ENCODE assay signal across 8 mouse cellular contexts in the genomic region with DNA sequence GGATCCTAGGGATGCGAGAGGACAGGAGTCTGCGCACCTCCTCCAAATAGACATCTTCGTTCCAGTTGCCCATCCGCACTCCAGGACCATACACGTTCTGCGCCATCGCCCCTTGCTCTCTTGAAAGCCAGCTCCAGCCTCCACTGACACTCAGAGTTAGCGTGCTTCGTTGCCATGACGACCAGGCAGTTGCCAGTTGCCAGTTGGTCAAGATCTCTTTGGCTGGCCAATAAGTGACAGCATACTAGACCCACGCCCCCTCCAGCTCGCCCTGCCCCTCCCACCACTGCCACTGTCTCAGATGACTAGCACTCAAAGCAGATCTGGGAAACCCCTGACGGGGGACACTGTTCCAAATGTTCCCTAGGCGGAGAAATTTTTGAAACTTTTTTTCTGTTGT. TPM values are rescaled to one million over a fixed set of nuclear protein-coding genes. Genes with fewer than 3 reads are reported as not detected.
DNase-seq lines count a peak whose midpoint lies in the region; ATAC-seq and TF ChIP-seq lines count a peak whose summit lies in the region.

TSS of gene Cfap161 (minus strand) at position 176 of the 400 bp plus-strand sequence.

- DNase-seq in ovary, postnatal 36 days (ENCODE audit: low spot score), result peak; percentile 53
- no peak for DNase-seq in ovary, postnatal 10 days (ENCODE audit: low spot score)
- peak; percentile 96 for DNase-seq in embryo, embryonic 11 days
- DNase-seq in lung, embryonic 14.5 days, result peak; percentile 97
- DNase-seq in retina, postnatal 7 days (ENCODE audit: low read depth, low spot score), result peak; percentile 57
- no peak for DNase-seq in spleen, adult 18-20 months
- no peak for DNase-seq in c-Kit-positive CD71-positive TER-119-positive erythroid progenitor cells, embryonic 14.5 days (ENCODE audit: low spot score)

- no peak for TF ChIP-seq CTCF in lung, embryonic 14.5 days (IDR thresholded peaks at IDR 0.05; ENCODE audit: low read depth)

- peak; percentile 98 for ATAC-seq in hindbrain, embryonic 16.5 days
- ATAC-seq in lung, embryonic 14.5 days (ENCODE audit: insufficient read depth), result peak; percentile 97

- H3K9me3 ChIP-seq in hindbrain, embryonic 16.5 days (ENCODE audit: control insufficient read depth, low read length), result no peaks in the 10 kb centered on the region
- H3K9me3 ChIP-seq in lung, embryonic 14.5 days (ENCODE audit: low read depth, low read length), result no peaks in the 10 kb centered on the region

- peak within 1 kb of the TSS; percentile 52 for H3K4me2 ChIP-seq in hindbrain, embryonic 16.5 days (ENCODE audit: low read length)
- H3K4me2 ChIP-seq in lung, embryonic 14.5 days, result peak within 1 kb of the TSS; percentile 24

- peaks cover 4% of the 10 kb centered on the region; the same call in 1 of the 2 replicates for H3K4me1 ChIP-seq in hindbrain, embryonic 16.5 days (ENCODE audit: control insufficient read depth, insufficient read depth, low read depth, low read length)
- H3K4me1 ChIP-seq in lung, embryonic 14.5 days (ENCODE audit: insufficient read depth), result peaks cover 2% of the 10 kb centered on the region; the same call in 1 of the 2 replicates

- H3K4me3 ChIP-seq in hindbrain, embryonic 16.5 days (ENCODE audit: low read length), result peak within 1 kb of the TSS; percentile 18
- no peak within 1 kb of the TSS for H3K4me3 ChIP-seq in lung, embryonic 14.5 days (ENCODE audit: low read depth, low read length)

- no peak within 1 kb of the TSS for H3K27ac ChIP-seq in hindbrain, embryonic 16.5 days (ENCODE audit: low read depth, low read length)
- no peak within 1 kb of the TSS for H3K27ac ChIP-seq in lung, embryonic 14.5 days (ENCODE audit: low read depth)

- no peaks in the 10 kb centered on the region for H3K27me3 ChIP-seq in hindbrain, embryonic 16.5 days (replicated peaks; ENCODE audit: control insufficient read depth, insufficient read depth, low read length)
- H3K27me3 ChIP-seq in lung, embryonic 14.5 days (ENCODE audit: insufficient read depth, low read length), result no peaks in the 10 kb centered on the region

- no peaks in the 10 kb centered on the region for H3K36me3 ChIP-seq in hindbrain, embryonic 16.5 days (ENCODE audit: control insufficient read depth, insufficient read depth, low read length)
- H3K36me3 ChIP-seq in lung, embryonic 14.5 days (ENCODE audit: insufficient read depth), result no peaks in the 10 kb centered on the region

- H3K9ac ChIP-seq in hindbrain, embryonic 16.5 days (ENCODE audit: low read depth, low read length), result no peak within 1 kb of the TSS
- no peak within 1 kb of the TSS for H3K9ac ChIP-seq in lung, embryonic 14.5 days

- 5% methylated on average over 14 of the region's 14 CpGs for WGBS in hindbrain, embryonic 16.5 days
- 7% methylated on average over 14 of the region's 14 CpGs for WGBS in lung, embryonic 14.5 days

RNA-seq across cellular contexts. Expression of gene Cfap161, which starts in this region (rescaled TPM):
- 1.8 and 2.0 TPM in 2 replicates for polyA plus RNA-seq in hindbrain, embryonic 16.5 days (2015; fragmentation: Nextera tagmentation; extraction: Ambion mirVana)
- 0.13 and 0.22 TPM in 2 replicates for polyA plus RNA-seq in lung, embryonic 14.5 days (2014; fragmentation: Nextera tagmentation; extraction: Ambion mirVana)

Comparison
In these comparisons a context has a peak if more than half of its experiments do, and no peak if none do; other contexts are left out.
1. DNase-seq: peak in ovary, postnatal 36 days (single experiment), embryo, embryonic 11 days (single experiment) and retina, postnatal 7 days (single experiment); none in ovary, postnatal 10 days (single experiment), spleen, adult 18-20 months (0 of 2) and c-Kit-positive CD71-positive TER-119-positive erythroid progenitor cells, embryonic 14.5 days (single experiment).
2. Peak in DNase-seq, ATAC-seq and H3K4me2 ChIP-seq in lung, embryonic 14.5 days; RNA of the gene not detected or under 1 TPM.